Mouse (Mus musculus): ENCODE results near the gene Chid1. TPM values are rescaled to one million over a fixed set of nuclear protein-coding genes. Genes with fewer than 3 reads are reported as not detected.

Gene Chid1
- polyA plus RNA-seq, 1 experiment from 2014 or later: 35.9 TPM

DNA sequence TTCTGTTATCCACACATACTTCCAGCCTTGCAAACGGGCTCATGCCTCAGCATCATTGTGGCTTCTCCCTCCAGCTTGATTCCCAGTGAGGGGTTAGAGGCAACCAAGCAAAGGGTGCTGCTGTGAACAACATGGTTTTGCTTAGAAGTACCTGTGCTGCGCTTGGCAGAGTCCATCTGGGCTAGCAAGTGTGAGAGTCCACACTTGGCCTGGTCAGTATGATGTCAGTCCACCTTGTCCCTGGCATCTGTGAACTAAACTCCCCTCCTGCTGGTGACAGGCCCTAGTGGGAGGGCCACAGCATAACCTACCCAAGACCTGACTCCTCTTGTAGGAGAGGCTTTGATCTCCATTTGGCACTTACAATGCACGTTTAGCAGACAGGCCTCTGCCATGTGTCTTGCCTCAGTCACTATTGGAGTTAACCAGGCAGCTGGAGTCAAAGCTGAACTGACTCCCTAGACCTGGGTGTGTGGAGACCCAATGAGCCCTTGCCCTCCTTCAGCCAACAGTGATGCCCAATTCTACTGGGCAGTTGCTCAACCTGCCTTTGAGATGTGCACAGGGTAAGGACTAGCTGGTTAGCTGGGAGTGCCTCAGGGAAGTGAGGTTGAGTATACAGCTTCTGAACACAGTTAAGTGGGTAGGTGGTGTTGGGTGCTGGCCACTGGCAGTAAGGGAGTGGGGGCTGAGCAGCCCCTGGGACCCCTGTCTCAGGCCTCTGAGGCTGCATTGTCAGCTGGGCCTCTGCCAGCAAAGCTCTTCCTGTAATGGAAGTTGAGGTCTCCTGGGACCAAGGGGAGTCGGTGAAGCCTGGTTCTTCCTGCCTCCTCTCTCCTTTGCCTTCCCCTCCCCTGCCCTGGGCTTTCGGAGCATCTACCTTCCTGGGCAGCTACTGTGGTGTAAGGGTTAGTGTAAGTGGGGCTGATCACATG, 55.2 kb downstream of the Chid1 start:
- ATAC-seq (ENCODE audit: insufficient number of reproducible peaks, low FRiP score): no peak
- H3K9me3 ChIP-seq (replicated peaks): no peaks in the 10 kb centered on the region
- no peak overlapping the region for H3K9ac ChIP-seq
- H3K4me2 ChIP-seq: no peak overlapping the region
- WGBS: 58% methylated on average over 5 of the region's 5 CpGs
- 0 out of 2 replicates have a peak, but pooled peaks cover 2% of the 10 kb centered on the region for H3K36me3 ChIP-seq
- H3K4me1 ChIP-seq (replicated peaks): peaks cover 38% of the 10 kb centered on the region
- peaks cover 13% of the 10 kb centered on the region for H3K27me3 ChIP-seq (replicated peaks)
- no peak overlapping the region for H3K27ac ChIP-seq (ENCODE audit: poor library complexity, severe bottlenecking)
- no peak overlapping the region for H3K4me3 ChIP-seq

DNA sequence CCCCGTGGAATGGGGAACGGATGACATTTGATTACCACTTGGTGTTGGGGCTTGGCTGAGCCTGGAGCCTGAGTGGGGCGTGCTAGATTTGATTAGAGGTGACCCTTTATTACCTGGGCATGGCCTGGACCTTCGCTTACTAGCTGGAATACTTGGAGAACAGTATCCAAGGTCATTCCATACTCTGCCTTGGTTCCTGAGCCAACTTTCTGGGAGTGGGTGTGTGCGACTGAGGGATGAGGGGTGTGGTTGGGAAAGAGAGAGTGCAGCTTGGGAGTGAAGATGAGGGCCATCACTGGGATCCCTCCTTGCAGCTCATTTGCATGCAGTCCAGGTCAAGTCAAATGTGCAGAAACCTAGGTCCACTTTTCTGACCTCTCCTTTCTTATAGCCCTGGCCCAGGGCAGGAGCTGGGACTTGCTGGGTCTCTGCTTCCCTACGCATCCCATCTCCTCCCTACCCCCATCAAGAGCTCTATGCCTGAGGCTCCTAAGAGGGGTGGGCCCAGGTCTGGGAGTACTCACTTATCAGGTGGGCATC, 56.5 kb downstream of the Chid1 start:
- no peak overlapping the region for H3K9ac ChIP-seq
- no peaks in the 10 kb centered on the region for H3K9me3 ChIP-seq (replicated peaks)
- peaks cover 44% of the 10 kb centered on the region for H3K4me1 ChIP-seq (replicated peaks)
- no peak overlapping the region for H3K27ac ChIP-seq (ENCODE audit: poor library complexity, severe bottlenecking)
- no peak overlapping the region for H3K4me3 ChIP-seq
- H3K27me3 ChIP-seq (replicated peaks): peaks cover 13% of the 10 kb centered on the region
- no peak for ATAC-seq (ENCODE audit: insufficient number of reproducible peaks, low FRiP score)
- H3K4me2 ChIP-seq: 0 out of 2 replicates have a peak overlapping the region, but pooled peaks have one; percentile 98
- WGBS: 79% methylated on average over 6 of the region's 6 CpGs
- H3K36me3 ChIP-seq: 0 out of 2 replicates have a peak, but pooled peaks cover 2% of the 10 kb centered on the region

DNA sequence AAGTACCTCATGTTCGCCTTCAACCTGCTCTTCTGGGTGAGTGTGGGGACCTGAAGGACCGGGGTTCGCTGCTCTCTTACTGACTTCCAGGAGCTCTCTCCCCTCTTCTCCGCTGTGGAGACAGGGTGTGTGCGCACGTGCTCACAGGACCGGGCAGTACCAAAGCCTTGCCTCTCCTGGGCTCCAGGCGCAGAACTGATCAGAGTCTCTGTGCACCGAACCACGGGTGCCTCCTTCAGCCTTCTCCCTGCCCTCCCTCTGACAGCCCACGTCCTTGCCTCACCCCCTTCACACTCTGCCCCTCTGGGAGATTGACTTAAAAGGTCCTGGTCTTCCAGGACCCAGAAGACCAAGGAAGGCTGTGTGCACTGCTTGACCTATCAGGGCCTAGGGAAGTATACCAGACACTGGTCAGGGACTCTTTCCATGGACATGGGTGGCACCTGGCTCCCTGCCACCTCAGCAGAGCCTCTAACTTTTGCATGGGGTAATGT, 57.1 kb downstream of the Chid1 start:
- Histone ChIP-seq H3K4me2 (peak overlapping the region; percentile 98), H3K36me3 (no peaks in the 10 kb centered on the region), H3K9ac (peak overlapping the region; percentile 80), H3K27me3 (replicated peaks) (peaks cover 13% of the 10 kb centered on the region), H3K9me3 (replicated peaks) (no peaks in the 10 kb centered on the region), H3K27ac (ENCODE audit: poor library complexity, severe bottlenecking) (no peak overlapping the region), H3K4me1 (replicated peaks) (peaks cover 50% of the 10 kb centered on the region), H3K4me3 (peak overlapping the region; percentile 59)
- 17% methylated on average over 11 of the region's 11 CpGs for WGBS
- no peak for ATAC-seq (ENCODE audit: insufficient number of reproducible peaks, low FRiP score)

DNA sequence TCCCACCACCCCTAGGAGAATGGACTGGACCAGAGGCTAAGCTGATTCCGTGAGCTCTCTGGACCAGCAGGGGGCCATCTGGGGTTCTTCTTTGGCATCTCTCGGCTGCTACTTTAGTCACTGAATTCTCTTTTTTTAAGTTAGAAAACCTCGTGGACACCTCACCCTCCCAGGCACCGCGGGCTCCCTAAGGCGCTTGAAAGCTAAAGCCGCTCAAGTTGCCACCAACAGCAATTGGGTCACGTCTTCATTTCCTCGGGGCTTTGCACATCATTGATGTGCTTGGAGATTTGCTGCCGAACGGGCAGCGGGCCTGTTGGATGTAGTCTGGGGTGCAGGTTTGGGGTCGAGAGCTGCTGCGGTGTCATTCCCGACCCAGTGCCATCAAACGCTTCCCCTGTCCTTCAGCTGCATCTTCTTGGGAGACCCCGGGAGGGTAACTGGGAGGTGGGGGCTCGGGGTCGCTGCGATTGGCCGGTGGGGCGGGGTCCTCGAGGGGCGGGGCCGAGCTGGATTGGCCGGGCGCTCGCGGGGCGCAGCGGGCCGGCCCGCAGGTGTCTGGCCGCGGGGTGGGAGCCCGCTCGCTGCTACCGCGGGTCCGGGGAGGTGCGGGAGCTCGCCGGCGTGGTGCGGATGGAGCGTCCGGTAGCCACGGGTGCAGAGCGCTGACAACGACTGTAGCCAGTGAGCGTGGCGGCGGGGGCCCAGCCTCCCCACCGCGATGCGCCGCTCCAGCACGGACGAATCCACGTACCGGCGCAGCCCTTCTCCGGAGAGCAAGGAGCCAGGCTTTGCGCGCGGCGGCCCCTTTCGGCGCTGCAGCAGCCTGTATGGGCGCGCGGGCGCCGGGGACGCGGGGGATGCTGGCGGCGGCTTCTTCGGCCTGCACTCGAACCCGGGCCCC, 57.9 kb downstream of the Chid1 start:
- Histone ChIP-seq H3K9ac (peak overlapping the region; percentile 80), H3K4me3 (peak overlapping the region; percentile 59), H3K36me3 (no peaks in the 10 kb centered on the region), H3K27me3 (replicated peaks) (peaks cover 13% of the 10 kb centered on the region), H3K4me2 (peak overlapping the region; percentile 98), H3K9me3 (replicated peaks) (no peaks in the 10 kb centered on the region), H3K4me1 (replicated peaks) (peaks cover 56% of the 10 kb centered on the region), H3K27ac (ENCODE audit: poor library complexity, severe bottlenecking) (no peak overlapping the region)
- peak; percentile 9; the same call in 1 of the 2 replicates for ATAC-seq (ENCODE audit: insufficient number of reproducible peaks, low FRiP score)
- WGBS: under 1% methylated on average over 73 of the region's 81 CpGs

DNA sequence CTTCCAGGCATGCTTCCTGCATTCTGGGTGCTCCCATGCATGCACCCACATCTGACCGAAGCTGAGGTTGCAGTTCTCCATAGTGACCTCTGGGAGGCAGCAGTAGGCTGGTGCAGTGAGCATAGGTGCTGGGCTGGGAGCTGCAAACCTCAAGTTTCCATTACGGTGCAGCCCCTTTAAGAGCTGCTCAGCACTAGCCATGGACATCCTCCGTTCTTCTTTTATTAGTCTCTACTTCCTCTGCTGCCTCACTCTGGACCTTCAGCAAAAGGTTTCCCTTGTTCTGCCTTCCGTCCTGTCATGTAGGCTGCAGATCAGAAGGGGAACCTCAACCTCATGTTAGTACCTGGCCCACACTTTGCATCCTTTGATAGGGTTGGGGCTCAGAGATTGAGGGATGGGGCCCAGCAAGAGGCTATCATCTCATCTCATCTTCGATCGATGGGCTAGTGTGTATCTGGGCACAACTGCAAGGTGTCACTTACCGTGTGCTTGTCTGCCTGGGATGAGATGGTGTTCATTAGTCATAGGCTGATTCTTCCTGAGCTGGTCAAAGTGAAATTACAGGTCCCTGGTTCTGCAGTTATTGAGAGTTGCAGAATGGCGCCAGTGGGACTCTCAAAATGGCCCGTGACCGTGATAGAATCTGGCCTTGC, 58.7 kb downstream of the Chid1 start:
- Histone ChIP-seq H3K27ac (ENCODE audit: poor library complexity, severe bottlenecking) (no peak overlapping the region), H3K27me3 (replicated peaks) (peaks cover 13% of the 10 kb centered on the region), H3K4me2 (peak overlapping the region; percentile 98), H3K9me3 (replicated peaks) (no peaks in the 10 kb centered on the region), H3K4me1 (replicated peaks) (peaks cover 64% of the 10 kb centered on the region), H3K4me3 (peak overlapping the region; percentile 59), H3K36me3 (no peaks in the 10 kb centered on the region), H3K9ac (peak overlapping the region; percentile 80; the same call in 1 of the 2 replicates)
- ATAC-seq (ENCODE audit: insufficient number of reproducible peaks, low FRiP score): no peak
- 12% methylated on average over 10 of the region's 10 CpGs for WGBS

DNA sequence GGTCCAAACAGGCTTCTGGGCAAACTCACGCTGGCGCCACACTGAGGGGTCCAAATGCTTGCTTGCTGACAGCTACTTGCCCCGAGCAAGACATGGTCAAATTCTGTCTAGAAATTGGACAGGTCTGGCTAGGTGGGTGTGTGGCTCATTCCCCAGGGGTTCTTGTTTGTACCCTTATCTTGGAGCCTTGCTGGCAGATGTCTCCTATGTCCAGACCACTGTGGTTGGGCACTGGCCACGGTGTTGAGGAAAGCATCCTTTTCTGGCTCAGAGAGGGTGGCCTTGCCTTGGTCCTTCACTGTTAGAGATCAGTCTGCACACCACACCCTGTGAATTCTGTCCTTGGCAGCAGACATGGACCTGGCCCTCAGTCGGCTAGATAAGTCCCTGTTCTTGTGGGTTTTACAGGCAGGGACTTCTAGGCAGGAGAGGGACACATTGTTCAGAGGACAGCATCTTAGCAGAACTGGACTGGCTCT, 61.3 kb downstream of the Chid1 start:
- Histone ChIP-seq H3K4me2 (peak overlapping the region; percentile 84), H3K4me3 (no peak overlapping the region), H3K9ac (peak overlapping the region; percentile 17), H3K9me3 (replicated peaks) (no peaks in the 10 kb centered on the region), H3K27me3 (replicated peaks) (peaks cover 10% of the 10 kb centered on the region), H3K27ac (ENCODE audit: poor library complexity, severe bottlenecking) (peak overlapping the region; percentile 93), H3K4me1 (replicated peaks) (peaks cover 72% of the 10 kb centered on the region), H3K36me3 (no peaks in the 10 kb centered on the region)
- 40% methylated on average over 5 of the region's 5 CpGs for WGBS
- no peak for ATAC-seq (ENCODE audit: insufficient number of reproducible peaks, low FRiP score)

DNA sequence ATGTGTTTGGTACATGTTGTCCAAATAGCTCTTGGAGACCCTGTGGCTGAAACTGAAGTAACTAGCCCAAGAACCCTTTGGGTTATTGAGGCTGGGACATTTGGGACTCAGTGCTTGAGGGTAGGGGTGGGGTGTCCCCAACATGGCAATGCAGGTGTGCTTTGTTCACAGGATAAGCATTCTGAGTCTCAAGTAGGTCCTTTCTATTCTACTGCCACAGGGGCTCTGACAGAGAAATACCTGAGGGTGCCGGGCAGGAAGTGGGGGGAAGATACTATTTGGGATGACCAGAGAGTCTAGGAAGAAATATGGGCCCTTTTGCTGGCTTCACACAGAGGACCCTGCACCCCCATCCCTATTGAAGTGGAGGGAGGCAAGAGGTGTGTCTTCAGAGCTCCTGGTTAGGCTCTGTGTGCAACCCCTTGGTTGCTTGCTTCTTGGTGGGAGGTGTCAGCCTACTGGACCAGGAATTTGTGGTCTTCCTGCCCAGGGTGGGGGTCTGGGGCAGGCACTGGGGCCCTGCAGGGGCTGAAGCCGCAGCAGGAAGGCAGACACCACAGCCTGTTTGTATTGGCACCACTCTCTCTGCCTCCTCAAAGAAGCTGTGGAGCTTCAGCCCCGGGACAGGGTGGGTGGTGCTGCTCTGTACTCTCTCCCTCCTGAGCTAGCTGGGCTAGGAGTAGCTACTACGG, 61.9 kb downstream of the Chid1 start:
- Histone ChIP-seq H3K27me3 (replicated peaks) (peaks cover 5% of the 10 kb centered on the region), H3K4me2 (peak overlapping the region; percentile 84), H3K9me3 (replicated peaks) (no peaks in the 10 kb centered on the region), H3K36me3 (peaks cover 2% of the 10 kb centered on the region), H3K4me3 (peak overlapping the region; percentile 80; the same call in 1 of the 2 replicates), H3K27ac (ENCODE audit: poor library complexity, severe bottlenecking) (peak overlapping the region; percentile 93), H3K9ac (peak overlapping the region; percentile 83), H3K4me1 (replicated peaks) (peaks cover 71% of the 10 kb centered on the region)
- peak; percentile 16 for ATAC-seq (ENCODE audit: insufficient number of reproducible peaks, low FRiP score)
- 35% methylated on average over 4 of the region's 4 CpGs for WGBS

DNA sequence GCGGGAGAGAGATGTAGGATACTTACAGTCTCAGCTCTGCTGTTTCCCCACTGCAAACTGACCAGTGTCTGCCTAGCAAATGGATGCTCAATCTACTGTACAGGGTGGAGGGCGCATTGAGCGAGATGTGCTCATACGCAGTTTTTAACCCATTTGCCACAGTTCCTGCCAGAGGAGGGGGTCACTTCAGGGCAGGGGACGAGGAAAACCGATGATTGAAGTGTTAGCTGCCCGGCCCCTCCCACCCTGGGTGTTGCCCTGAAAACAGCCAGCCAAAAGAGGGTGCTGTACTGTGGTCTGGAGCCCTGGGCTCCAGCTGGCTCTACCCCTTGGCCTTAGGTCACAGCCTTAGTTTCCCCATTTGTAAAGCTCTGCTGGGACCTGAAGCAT, 62.7 kb downstream of the Chid1 start:
- Histone ChIP-seq H3K4me3 (peak overlapping the region; percentile 80), H3K27me3 (replicated peaks) (no peaks in the 10 kb centered on the region), H3K36me3 (peaks cover 9% of the 10 kb centered on the region), H3K27ac (ENCODE audit: poor library complexity, severe bottlenecking) (peak overlapping the region; percentile 93), H3K4me2 (peak overlapping the region; percentile 84), H3K9ac (peak overlapping the region; percentile 83), H3K9me3 (replicated peaks) (no peaks in the 10 kb centered on the region), H3K4me1 (replicated peaks) (peaks cover 63% of the 10 kb centered on the region)
- 12% methylated on average over 7 of the region's 7 CpGs for WGBS
- 0 out of 2 replicates have a peak, but pooled peaks have one; percentile 0 for ATAC-seq (ENCODE audit: insufficient number of reproducible peaks, low FRiP score)

DNA sequence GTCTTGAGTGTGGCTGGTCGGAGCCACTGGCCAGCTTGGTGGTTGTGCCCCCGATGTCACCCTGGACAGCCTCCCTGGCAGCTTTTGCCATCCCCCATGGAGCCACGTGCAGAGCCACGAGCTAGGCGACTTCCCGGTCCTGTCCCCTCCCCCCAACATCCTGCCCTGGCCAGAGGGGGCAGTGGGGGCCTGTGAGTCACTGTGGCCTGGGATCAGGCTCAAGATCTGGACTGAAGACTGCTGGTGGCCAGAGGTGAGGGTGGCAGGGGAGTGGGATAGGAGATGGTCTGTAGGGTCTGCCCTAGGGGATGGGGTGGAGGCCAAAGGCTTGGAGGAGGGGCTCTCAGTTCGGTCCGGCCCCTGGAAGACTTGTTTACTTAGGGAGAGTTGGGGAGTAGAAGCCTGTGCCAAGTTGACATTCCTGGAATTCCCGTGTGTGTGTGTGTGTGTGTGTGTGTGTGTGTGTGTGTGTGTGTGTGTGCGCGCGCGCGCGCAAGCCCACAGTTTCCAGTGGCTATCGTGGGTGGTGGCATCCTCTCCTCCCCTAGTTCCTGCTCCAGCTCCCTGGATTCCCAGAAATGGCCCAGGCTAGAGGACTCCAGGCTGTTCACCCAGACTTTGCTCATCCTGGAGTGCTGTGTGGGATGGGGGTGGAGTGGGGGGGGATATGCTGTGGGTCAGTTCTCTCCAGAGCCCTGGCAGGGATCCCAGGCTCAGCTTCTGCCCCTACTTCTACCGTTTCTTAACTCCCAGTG, 63.3 kb downstream of the Chid1 start:
- Histone ChIP-seq H3K27me3 (replicated peaks) (no peaks in the 10 kb centered on the region), H3K4me1 (replicated peaks) (peaks cover 60% of the 10 kb centered on the region), H3K9ac (peak overlapping the region; percentile 83), H3K4me3 (peak overlapping the region; percentile 80), H3K27ac (ENCODE audit: poor library complexity, severe bottlenecking) (peak overlapping the region; percentile 93), H3K4me2 (peak overlapping the region; percentile 84), H3K36me3 (peaks cover 13% of the 10 kb centered on the region), H3K9me3 (replicated peaks) (no peaks in the 10 kb centered on the region)
- 0% methylated on average over 17 of the region's 17 CpGs for WGBS
- ATAC-seq (ENCODE audit: insufficient number of reproducible peaks, low FRiP score): peak; percentile 63

All from heart, embryonic 12.5 days (tissue).